Mouse (Mus musculus): ENCODE data around the gene Golt1a. TPM values are rescaled to one million over a fixed set of nuclear protein-coding genes. Genes with fewer than 3 reads are reported as not detected.

The Golt1a gene
- polyA plus RNA-seq, 1 experiment = 48.9 TPM

GRCm38 (mm10) chr1:133280537-133280936 lies 29.1 kb upstream of the Golt1a start:
- Histone ChIP-seq H3K27me3 (ENCODE audit: control insufficient read depth, insufficient read depth, low read length) (no peaks in the 10 kb centered on the region), H3K36me3 (ENCODE audit: control insufficient read depth, insufficient read depth, low read length) (peaks cover 70% of the 10 kb centered on the region), H3K27ac (ENCODE audit: insufficient read depth, low read depth, low read length) (no peak overlapping the region), H3K4me1 (ENCODE audit: control insufficient read depth, insufficient read depth, insufficient read length, low read length) (peaks cover 8% of the 10 kb centered on the region; the same call in 1 of the 2 replicates), H3K4me3 (ENCODE audit: low read depth, low read length) (no peak overlapping the region)
- TF ChIP-seq POLR2A (IDR thresholded peaks at IDR 0.05; ENCODE audit: low read depth, low read length) (no peak), CTCF (IDR thresholded peaks at IDR 0.05; ENCODE audit: extremely low read depth, insufficient read length, insufficient replicate concordance, low read depth, low read length) (no peak)
- 94% methylated on average over 2 of the region's 2 CpGs for WGBS

- no peak for TF ChIP-seq POLR2A (IDR thresholded peaks at IDR 0.05; ENCODE audit: low read depth, low read length)
- TF ChIP-seq CTCF (IDR thresholded peaks at IDR 0.05; ENCODE audit: extremely low read depth, insufficient read length, insufficient replicate concordance, low read depth, low read length) = no peak
- H3K4me1 ChIP-seq (ENCODE audit: control insufficient read depth, insufficient read depth, insufficient read length, low read length) = peaks cover 24% of the 10 kb centered on the region; the same call in 1 of the 2 replicates
- WGBS = 36% methylated on average over 7 of the region's 7 CpGs
- peaks cover 63% of the 10 kb centered on the region for H3K36me3 ChIP-seq (ENCODE audit: control insufficient read depth, insufficient read depth, low read length)
- no peaks in the 10 kb centered on the region for H3K27me3 ChIP-seq (ENCODE audit: control insufficient read depth, insufficient read depth, low read length)
- no peak overlapping the region for H3K4me3 ChIP-seq (ENCODE audit: low read depth, low read length)
- H3K27ac ChIP-seq (ENCODE audit: insufficient read depth, low read depth, low read length) = peak overlapping the region; percentile 82
Observed at GRCm38 (mm10) chr1:133285907-133286306, 23.7 kb upstream of the Golt1a start.

- WGBS = 86% methylated on average over 4 of the region's 4 CpGs
- Histone ChIP-seq H3K4me3 (ENCODE audit: low read depth, low read length) (no peak overlapping the region), H3K4me1 (ENCODE audit: control insufficient read depth, insufficient read depth, insufficient read length, low read length) (peaks cover 24% of the 10 kb centered on the region; the same call in 1 of the 2 replicates), H3K27ac (ENCODE audit: insufficient read depth, low read depth, low read length) (peak overlapping the region; percentile 10; the same call in 1 of the 2 replicates), H3K36me3 (ENCODE audit: control insufficient read depth, insufficient read depth, low read length) (peaks cover 59% of the 10 kb centered on the region), H3K27me3 (ENCODE audit: control insufficient read depth, insufficient read depth, low read length) (no peaks in the 10 kb centered on the region)
- TF ChIP-seq CTCF (IDR thresholded peaks at IDR 0.05; ENCODE audit: extremely low read depth, insufficient read length, insufficient replicate concordance, low read depth, low read length) (no peak), POLR2A (IDR thresholded peaks at IDR 0.05; ENCODE audit: low read depth, low read length) (no peak)
Observed at GRCm38 (mm10) chr1:133287051-133287450, 22.5 kb upstream of the Golt1a start.

- Histone ChIP-seq H3K4me1 (ENCODE audit: control insufficient read depth, insufficient read depth, insufficient read length, low read length) (peaks cover 24% of the 10 kb centered on the region; the same call in 1 of the 2 replicates), H3K27me3 (ENCODE audit: control insufficient read depth, insufficient read depth, low read length) (no peaks in the 10 kb centered on the region), H3K4me3 (ENCODE audit: low read depth, low read length) (no peak overlapping the region), H3K36me3 (ENCODE audit: control insufficient read depth, insufficient read depth, low read length) (peaks cover 56% of the 10 kb centered on the region), H3K27ac (ENCODE audit: insufficient read depth, low read depth, low read length) (peak overlapping the region; percentile 41; the same call in 1 of the 2 replicates)
- 61% methylated on average over 12 of the region's 12 CpGs for WGBS
- TF ChIP-seq POLR2A (IDR thresholded peaks at IDR 0.05; ENCODE audit: low read depth, low read length) (no peak), CTCF (IDR thresholded peaks at IDR 0.05; ENCODE audit: extremely low read depth, insufficient read length, insufficient replicate concordance, low read depth, low read length) (no peak)
Observed at GRCm38 (mm10) chr1:133287880-133288279, 21.7 kb upstream of the Golt1a start.

- Histone ChIP-seq H3K27me3 (ENCODE audit: control insufficient read depth, insufficient read depth, low read length) (no peaks in the 10 kb centered on the region), H3K4me3 (ENCODE audit: low read depth, low read length) (no peak overlapping the region), H3K4me1 (ENCODE audit: control insufficient read depth, insufficient read depth, insufficient read length, low read length) (peaks cover 25% of the 10 kb centered on the region), H3K27ac (ENCODE audit: insufficient read depth, low read depth, low read length) (no peak overlapping the region), H3K36me3 (ENCODE audit: control insufficient read depth, insufficient read depth, low read length) (peaks cover 63% of the 10 kb centered on the region)
- TF ChIP-seq CTCF (IDR thresholded peaks at IDR 0.05; ENCODE audit: extremely low read depth, insufficient read length, insufficient replicate concordance, low read depth, low read length) = no peak
- TF ChIP-seq POLR2A (IDR thresholded peaks at IDR 0.05; ENCODE audit: low read depth, low read length) = no peak
- WGBS = 93% methylated on average over 6 of the region's 6 CpGs
Observed at GRCm38 (mm10) chr1:133291888-133292287, 17.7 kb upstream of the Golt1a start.

- H3K27ac ChIP-seq (ENCODE audit: insufficient read depth, low read depth, low read length) = no peak overlapping the region
- no peaks in the 10 kb centered on the region for H3K27me3 ChIP-seq (ENCODE audit: control insufficient read depth, insufficient read depth, low read length)
- peaks cover 60% of the 10 kb centered on the region for H3K36me3 ChIP-seq (ENCODE audit: control insufficient read depth, insufficient read depth, low read length)
- H3K4me1 ChIP-seq (ENCODE audit: control insufficient read depth, insufficient read depth, insufficient read length, low read length) = peaks cover 22% of the 10 kb centered on the region
- no peak for TF ChIP-seq CTCF (IDR thresholded peaks at IDR 0.05; ENCODE audit: extremely low read depth, insufficient read length, insufficient replicate concordance, low read depth, low read length)
- no peak for TF ChIP-seq POLR2A (IDR thresholded peaks at IDR 0.05; ENCODE audit: low read depth, low read length)
- H3K4me3 ChIP-seq (ENCODE audit: low read depth, low read length) = no peak overlapping the region
Observed at GRCm38 (mm10) chr1:133292608-133293007, 17.0 kb upstream of the Golt1a start.

GRCm38 (mm10) chr1:133296376-133296775 lies 13.2 kb upstream of the Golt1a start:
- WGBS = 53% methylated on average over 9 of the region's 9 CpGs
- Histone ChIP-seq H3K27me3 (ENCODE audit: control insufficient read depth, insufficient read depth, low read length) (no peaks in the 10 kb centered on the region), H3K36me3 (ENCODE audit: control insufficient read depth, insufficient read depth, low read length) (peaks cover 65% of the 10 kb centered on the region), H3K4me3 (ENCODE audit: low read depth, low read length) (no peak overlapping the region), H3K4me1 (ENCODE audit: control insufficient read depth, insufficient read depth, insufficient read length, low read length) (peaks cover 20% of the 10 kb centered on the region), H3K27ac (ENCODE audit: insufficient read depth, low read depth, low read length) (peak overlapping the region; percentile 8; the same call in 1 of the 2 replicates)
- TF ChIP-seq POLR2A (IDR thresholded peaks at IDR 0.05; ENCODE audit: low read depth, low read length) (no peak), CTCF (IDR thresholded peaks at IDR 0.05; ENCODE audit: extremely low read depth, insufficient read length, insufficient replicate concordance, low read depth, low read length) (no peak)
